Mouse (Mus musculus): ENCODE measurements around the gene Ltbr. TPM values are rescaled to one million over a fixed set of nuclear protein-coding genes. Genes with fewer than 3 reads are reported as not detected.

Ltbr gene
- polyA plus RNA-seq, 1 experiment: 8.0 TPM

- no peak overlapping the region for H3K4me3 ChIP-seq (ENCODE audit: low read depth, low read length)
These were observed 34.0 kb downstream of the Ltbr start for GRCm38 (mm10) chr6:125279729-125280128.

GRCm38 (mm10) chr6:125274841-125275563, 38.7 kb downstream of the Ltbr start:
- H3K9me3 ChIP-seq (replicated peaks; ENCODE audit: control insufficient read depth, insufficient read depth, low read length, poor library complexity, severe bottlenecking): no peaks in the 10 kb centered on the region
- H3K4me3 ChIP-seq (ENCODE audit: low read depth, low read length): no peak overlapping the region
- peaks cover 2% of the 10 kb centered on the region for H3K4me1 ChIP-seq (ENCODE audit: control insufficient read depth, insufficient read depth, low read length)
- H3K27me3 ChIP-seq (ENCODE audit: control insufficient read depth, insufficient read depth, low read length, poor library complexity, severe bottlenecking): no peaks in the 10 kb centered on the region
- H3K36me3 ChIP-seq (ENCODE audit: control insufficient read depth, insufficient read depth, low read length, poor library complexity, severe bottlenecking): no peaks in the 10 kb centered on the region
- no peak overlapping the region for H3K9ac ChIP-seq (ENCODE audit: low read depth, poor library complexity, severe bottlenecking)
- no peak overlapping the region for H3K27ac ChIP-seq (ENCODE audit: insufficient read depth, low read length)
- no peak for TF ChIP-seq EP300 (IDR thresholded peaks at IDR 0.05; ENCODE audit: insufficient read depth, low read depth, low read length)
- TF ChIP-seq POLR2A (IDR thresholded peaks at IDR 0.05; ENCODE audit: insufficient read depth, low read length): no peak
- TF ChIP-seq CTCF (IDR thresholded peaks at IDR 0.05; ENCODE audit: low read depth, low read length): peak; percentile 71

More at GRCm38 (mm10) chr6:125279729-125280128, 34.0 kb downstream of the Ltbr start:
- no peaks in the 10 kb centered on the region for H3K4me1 ChIP-seq (ENCODE audit: control insufficient read depth, insufficient read depth, low read length)
- no peak overlapping the region for H3K9ac ChIP-seq (ENCODE audit: low read depth, poor library complexity, severe bottlenecking)
- no peaks in the 10 kb centered on the region for H3K36me3 ChIP-seq (ENCODE audit: control insufficient read depth, insufficient read depth, low read length, poor library complexity, severe bottlenecking)
- H3K27ac ChIP-seq (ENCODE audit: insufficient read depth, low read length): no peak overlapping the region
- H3K27me3 ChIP-seq (ENCODE audit: control insufficient read depth, insufficient read depth, low read length, poor library complexity, severe bottlenecking): no peaks in the 10 kb centered on the region
- no peaks in the 10 kb centered on the region; the same call in 1 of the 2 replicates for H3K9me3 ChIP-seq (replicated peaks; ENCODE audit: control insufficient read depth, insufficient read depth, low read length, poor library complexity, severe bottlenecking)
- TF ChIP-seq EP300 (IDR thresholded peaks at IDR 0.05; ENCODE audit: insufficient read depth, low read depth, low read length) (no peak), CTCF (IDR thresholded peaks at IDR 0.05; ENCODE audit: low read depth, low read length) (no peak), POLR2A (IDR thresholded peaks at IDR 0.05; ENCODE audit: insufficient read depth, low read length) (no peak)

GRCm38 (mm10) chr6:125272228-125272785, 41.4 kb downstream of the Ltbr start:
- H3K4me1 ChIP-seq (ENCODE audit: control insufficient read depth, insufficient read depth, low read length): peaks cover 2% of the 10 kb centered on the region
- no peak overlapping the region for H3K9ac ChIP-seq (ENCODE audit: low read depth, poor library complexity, severe bottlenecking)
- TF ChIP-seq CTCF (IDR thresholded peaks at IDR 0.05; ENCODE audit: low read depth, low read length): no peak
- TF ChIP-seq EP300 (IDR thresholded peaks at IDR 0.05; ENCODE audit: insufficient read depth, low read depth, low read length): no peak
- no peak for TF ChIP-seq POLR2A (IDR thresholded peaks at IDR 0.05; ENCODE audit: insufficient read depth, low read length)
- H3K4me3 ChIP-seq (ENCODE audit: low read depth, low read length): no peak overlapping the region
- no peaks in the 10 kb centered on the region for H3K27me3 ChIP-seq (ENCODE audit: control insufficient read depth, insufficient read depth, low read length, poor library complexity, severe bottlenecking)
- no peak overlapping the region for H3K27ac ChIP-seq (ENCODE audit: insufficient read depth, low read length)
- no peaks in the 10 kb centered on the region for H3K36me3 ChIP-seq (ENCODE audit: control insufficient read depth, insufficient read depth, low read length, poor library complexity, severe bottlenecking)
- no peaks in the 10 kb centered on the region for H3K9me3 ChIP-seq (replicated peaks; ENCODE audit: control insufficient read depth, insufficient read depth, low read length, poor library complexity, severe bottlenecking)

DNA sequence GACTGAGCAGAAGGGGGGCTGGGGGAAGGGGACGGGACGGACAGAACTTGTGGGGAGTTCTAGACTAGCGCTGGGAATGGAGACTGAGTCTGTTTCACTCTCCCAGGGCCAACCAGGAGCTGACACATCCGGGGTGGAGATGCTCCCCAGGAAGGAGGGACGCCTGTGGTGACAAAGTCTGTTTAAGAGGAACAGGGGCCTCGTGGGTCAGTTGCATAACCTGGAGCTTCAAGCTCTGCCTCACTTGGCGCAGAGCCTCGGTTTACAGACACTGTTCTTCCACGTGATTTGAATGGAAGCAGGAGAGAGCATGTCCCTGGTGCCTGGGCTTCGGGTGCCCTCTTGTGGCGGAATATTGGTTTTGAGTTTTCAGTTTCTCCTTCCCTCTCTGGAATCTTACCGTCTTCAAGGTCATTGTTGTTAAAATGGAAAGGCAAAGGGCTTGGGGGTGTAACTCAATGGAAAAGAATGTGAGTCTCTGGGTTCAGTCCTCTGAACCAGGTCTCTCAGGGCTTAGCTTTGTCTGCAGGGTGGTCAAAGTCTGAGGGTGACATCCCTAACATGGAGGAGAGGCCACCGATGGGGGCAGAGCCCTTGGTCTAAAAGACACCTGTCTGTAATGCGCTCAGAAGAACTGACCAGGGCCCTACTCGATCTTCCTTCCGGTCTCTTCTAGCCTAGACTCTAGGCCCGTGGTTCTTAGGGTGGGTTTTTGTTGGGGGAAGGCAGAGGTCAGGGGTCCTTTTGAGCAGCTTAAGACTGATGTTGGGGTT, 42.0 kb downstream of the Ltbr start:
- 0 out of 2 replicates have a peak overlapping the region, but pooled peaks have one; percentile 1 for H3K9ac ChIP-seq (ENCODE audit: low read depth, poor library complexity, severe bottlenecking)

GRCm38 (mm10) chr6:125268799-125269198, 44.9 kb downstream of the Ltbr start:
- Histone ChIP-seq H3K36me3 (ENCODE audit: control insufficient read depth, insufficient read depth, low read length, poor library complexity, severe bottlenecking) (no peaks in the 10 kb centered on the region), H3K27ac (ENCODE audit: insufficient read depth, low read length) (no peak overlapping the region), H3K9ac (ENCODE audit: low read depth, poor library complexity, severe bottlenecking) (no peak overlapping the region), H3K9me3 (replicated peaks; ENCODE audit: control insufficient read depth, insufficient read depth, low read length, poor library complexity, severe bottlenecking) (no peaks in the 10 kb centered on the region), H3K4me1 (ENCODE audit: control insufficient read depth, insufficient read depth, low read length) (peaks cover 2% of the 10 kb centered on the region), H3K27me3 (ENCODE audit: control insufficient read depth, insufficient read depth, low read length, poor library complexity, severe bottlenecking) (no peaks in the 10 kb centered on the region), H3K4me3 (ENCODE audit: low read depth, low read length) (no peak overlapping the region)
- no peak for TF ChIP-seq CTCF (IDR thresholded peaks at IDR 0.05; ENCODE audit: low read depth, low read length)
- TF ChIP-seq EP300 (IDR thresholded peaks at IDR 0.05; ENCODE audit: insufficient read depth, low read depth, low read length): no peak
- no peak for TF ChIP-seq POLR2A (IDR thresholded peaks at IDR 0.05; ENCODE audit: insufficient read depth, low read length)

More for the DNA sequence above, 42.0 kb downstream of the Ltbr start:
- H3K9me3 ChIP-seq (replicated peaks; ENCODE audit: control insufficient read depth, insufficient read depth, low read length, poor library complexity, severe bottlenecking): no peaks in the 10 kb centered on the region
- no peak overlapping the region for H3K27ac ChIP-seq (ENCODE audit: insufficient read depth, low read length)
- H3K27me3 ChIP-seq (ENCODE audit: control insufficient read depth, insufficient read depth, low read length, poor library complexity, severe bottlenecking): no peaks in the 10 kb centered on the region
- peaks cover 2% of the 10 kb centered on the region for H3K4me1 ChIP-seq (ENCODE audit: control insufficient read depth, insufficient read depth, low read length)
- H3K4me3 ChIP-seq (ENCODE audit: low read depth, low read length): no peak overlapping the region
- TF ChIP-seq POLR2A (IDR thresholded peaks at IDR 0.05; ENCODE audit: insufficient read depth, low read length) (no peak), EP300 (IDR thresholded peaks at IDR 0.05; ENCODE audit: insufficient read depth, low read depth, low read length) (peak; percentile 69; the same call in 1 of the 2 replicates), CTCF (IDR thresholded peaks at IDR 0.05; ENCODE audit: low read depth, low read length) (peak; percentile 89)
- H3K36me3 ChIP-seq (ENCODE audit: control insufficient read depth, insufficient read depth, low read length, poor library complexity, severe bottlenecking): no peaks in the 10 kb centered on the region
